Mouse (Mus musculus) stomach, postnatal 0 days (tissue): ENCODE results near the gene Olfr365.

Source experiments
- CTCF ChIP-seq: IDR thresholded peaks from 2 replicates; pipeline ENCODE4 v1.5.1; 2016; ENCODE audit warnings: antibody characterized with exemption, low read depth, mild to moderate bottlenecking, moderate library complexity
- EP300 ChIP-seq: optimal IDR thresholded peaks from 2 replicates; pipeline ENCODE3; 2016; ENCODE audit warnings: antibody characterized with exemption

DNA sequence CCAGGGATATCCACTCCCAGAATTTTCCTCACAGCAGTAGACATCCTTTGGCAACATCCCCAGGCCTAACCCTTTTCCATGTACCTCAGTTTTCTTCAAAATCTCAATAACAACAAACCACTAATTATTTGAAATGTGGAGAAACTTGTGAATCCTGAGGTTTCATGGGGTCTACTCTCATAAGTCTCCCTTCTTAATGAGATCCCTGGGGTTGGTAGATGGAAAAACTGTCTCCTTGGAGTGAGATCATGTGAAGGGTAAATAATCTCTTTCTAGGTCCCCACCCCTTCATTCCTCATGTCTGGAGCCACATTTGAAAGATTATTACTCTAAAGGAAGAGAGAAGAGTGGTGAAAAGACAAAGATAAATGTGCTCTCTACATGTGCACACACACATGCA is 23.3 kb downstream of the Olfr365 start, which contains the start of gene Olfr366:
- TF ChIP-seq CTCF, result no peak
- TF ChIP-seq EP300, result no peak
